Mouse (Mus musculus): ENCODE measurements around the gene Gfer.

- TF ChIP-seq CTCF (conservative IDR thresholded peaks at IDR 0.05; ENCODE audit: insufficient read depth, insufficient read length, low read depth, low read length) (no peak), POLR2A (IDR thresholded peaks at IDR 0.05; ENCODE audit: low read depth, low read length) (no peak)
These were observed 18.4 kb downstream of the Gfer start for GRCm38 (mm10) chr17:24677500-24678080.
